Mouse (Mus musculus) cortical plate, adult 2 months (tissue): ENCODE data around the gene Tmem260.

ENCODE experiments used
- CTCF ChIP-seq: fragments of 200-500 bp; IDR thresholded peaks from 2 replicates; pipeline ENCODE4 v1.5.1; 2011; ENCODE audit warnings: mild to moderate bottlenecking, control low read depth, low read length; ENCODE audit not compliant: insufficient read depth; ENCODE audit errors: extremely low read depth
- POLR2A ChIP-seq: fragments of 200-500 bp; IDR thresholded peaks from 2 replicates; pipeline ENCODE4 v1.6.1; 2011; ENCODE audit warnings: mild to moderate bottlenecking, low read length, control low read depth; ENCODE audit not compliant: insufficient read depth; ENCODE audit errors: extremely low read depth

GRCm38 (mm10) chr14:48530629-48531028 lies 84.7 kb downstream of the Tmem260 start:
- no peak for TF ChIP-seq CTCF
- TF ChIP-seq POLR2A = no peak
